Mouse (Mus musculus) neural tube, embryonic 14.5 days (tissue): ENCODE measurements at regions not wholly inside any gene's neighbourhood (a gene's known extent, or its start where the extent isn't known, plus 50 kb on each side); places are given as distances from the start of the nearest gene placed in this dataset.

Experiments used
- ATAC-seq: fragments of 200-750 bp; cut with Nextera tagmentation; 2 replicates; pipeline ENCODE4 v1.8.0; 2017; ENCODE audit warnings: low read depth, mild to moderate bottlenecking, moderate TSS enrichment, moderate library complexity
- H3K27ac ChIP-seq: fragments of 300-500 bp; sonication (generic); 2 replicates; pipeline ENCODE4 v1.5.1; 2014; ENCODE audit warnings: low read depth, mild to moderate bottlenecking, control low read depth, low read length, moderate library complexity, mixed read lengths
- H3K27me3 ChIP-seq: fragments of 300-500 bp; sonication (generic); 2 replicates; pipeline ENCODE4 v1.6.1; 2014; ENCODE audit warnings: low read length; ENCODE audit not compliant: control insufficient read depth, insufficient read depth
- H3K36me3 ChIP-seq: fragments of 300-500 bp; sonication (generic); 2 replicates; pipeline ENCODE4 v1.6.1; 2014; ENCODE audit warnings: low read length, mixed read lengths; ENCODE audit not compliant: control insufficient read depth, insufficient read depth
- H3K4me1 ChIP-seq: fragments of 300-500 bp; sonication (generic); 2 replicates; pipeline ENCODE4 v1.6.1; 2014; ENCODE audit warnings: low read length; ENCODE audit not compliant: control insufficient read depth, insufficient read depth
- H3K4me2 ChIP-seq: fragments of 300-500 bp; sonication (generic); 2 replicates; pipeline ENCODE4 v1.6.1; 2014; ENCODE audit warnings: mild to moderate bottlenecking, low read depth, low read length, control low read depth
- H3K4me3 ChIP-seq: fragments of 300-500 bp; sonication (generic); 2 replicates; pipeline ENCODE4 v1.5.1; 2014; ENCODE audit warnings: low read depth, low read length, control low read depth, mixed read lengths
- H3K9ac ChIP-seq: fragments of 300-500 bp; sonication (generic); replicated peaks from 2 replicates; pipeline ENCODE4 v1.6.1; 2014; ENCODE audit warnings: low read depth, mild to moderate bottlenecking, control low read depth, low read length, mixed read lengths
- H3K9me3 ChIP-seq: fragments of 300-500 bp; sonication (generic); 2 replicates; pipeline ENCODE4 v1.6.1; 2016; ENCODE audit warnings: low read length; ENCODE audit not compliant: control insufficient read depth
- WGBS: fragments of 180-500 bp; shearing (Covaris S2); extraction: QIAGEN DNeasy Blood & Tissue Kit; methylation state at CpG from one replicate; pipeline ENCODE4 v1.1.7; 2014; 5-methylcytosine and 5-hydroxymethylcytosine counted together

DNA sequence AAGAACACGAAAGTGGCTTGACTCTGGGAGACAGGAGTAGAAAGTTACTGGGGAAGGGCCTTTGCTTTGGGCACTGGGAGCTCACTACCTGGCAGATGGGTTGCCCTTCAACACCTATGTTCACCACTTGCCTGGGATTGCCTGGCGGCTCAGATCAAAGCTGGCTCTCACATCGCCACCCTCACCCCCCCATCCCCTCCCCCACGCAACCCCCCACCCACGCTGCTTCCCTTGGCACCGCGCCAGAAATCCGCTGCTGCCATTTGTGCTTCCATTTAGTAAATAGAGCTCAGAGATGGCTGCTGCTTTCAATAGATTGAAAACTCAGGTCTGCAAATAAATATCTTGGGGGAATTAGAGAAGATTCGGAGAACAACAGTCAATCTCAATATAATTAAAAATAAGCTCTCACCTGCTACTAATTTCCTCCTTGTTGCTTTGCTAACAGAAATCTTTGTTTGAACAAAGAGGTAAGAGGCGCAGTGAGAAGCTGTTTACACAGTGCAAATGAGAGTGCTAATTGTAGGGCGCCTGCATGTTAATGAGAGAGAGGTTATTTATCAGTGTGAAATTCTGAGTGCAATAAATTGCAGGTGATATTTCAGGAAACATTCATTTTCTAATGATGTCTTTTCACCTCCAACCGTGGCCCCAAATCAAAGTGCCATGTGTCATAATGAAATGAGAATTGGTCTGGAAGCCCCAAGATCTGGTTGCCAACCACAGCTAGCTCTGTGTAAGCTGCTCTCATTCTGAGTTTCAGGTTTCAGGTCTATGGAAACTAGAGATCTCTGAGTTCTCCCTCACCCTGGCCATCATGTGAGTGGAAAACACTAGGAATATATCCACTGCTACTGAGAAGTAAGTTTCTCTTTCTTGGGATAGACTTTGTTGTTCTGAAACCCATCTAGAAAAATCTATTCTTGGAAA, 198.3 kb upstream of the Nr4a3 start:
- Histone ChIP-seq H3K27ac (peak overlapping the region; percentile 63), H3K4me2 (no peak overlapping the region), H3K9me3 (no peaks in the 10 kb centered on the region), H3K36me3 (no peaks in the 10 kb centered on the region), H3K4me1 (peaks cover 5% of the 10 kb centered on the region; the same call in 1 of the 2 replicates), H3K27me3 (no peaks in the 10 kb centered on the region), H3K9ac (no peak overlapping the region), H3K4me3 (no peak overlapping the region)
- WGBS = 31% methylated on average over 12 of the region's 12 CpGs
- peak; percentile 71; the same call in 1 of the 2 replicates for ATAC-seq

- Histone ChIP-seq H3K27me3 (no peaks in the 10 kb centered on the region), H3K9me3 (no peaks in the 10 kb centered on the region), H3K27ac (no peak overlapping the region), H3K4me3 (no peak overlapping the region), H3K4me2 (no peak overlapping the region), H3K9ac (no peak overlapping the region), H3K36me3 (no peaks in the 10 kb centered on the region), H3K4me1 (no peaks in the 10 kb centered on the region)
- 5% methylated on average over 6 of the region's 6 CpGs for WGBS
- no peak for ATAC-seq
These were observed 183.8 kb upstream of the Nr4a3 start for GRCm38 (mm10) chr4:47861151-47861550.

- H3K36me3 ChIP-seq = no peaks in the 10 kb centered on the region
- no peaks in the 10 kb centered on the region for H3K4me1 ChIP-seq
- no peak overlapping the region for H3K4me2 ChIP-seq
- H3K4me3 ChIP-seq = no peak overlapping the region
- no peaks in the 10 kb centered on the region for H3K9me3 ChIP-seq
- H3K27ac ChIP-seq = peak overlapping the region; percentile 11
- H3K9ac ChIP-seq = no peak overlapping the region
- ATAC-seq = peak; percentile 70; the same call in 1 of the 2 replicates
- H3K27me3 ChIP-seq = no peaks in the 10 kb centered on the region
- WGBS = 44% methylated on average over 7 of the region's 7 CpGs
These were observed 174.8 kb upstream of the Nr4a3 start for GRCm38 (mm10) chr4:47870010-47870637.

GRCm38 (mm10) chr4:47870638-47871019, 174.3 kb upstream of the Nr4a3 start:
- WGBS = 4% methylated on average over 5 of the region's 5 CpGs
- Histone ChIP-seq H3K9me3 (no peaks in the 10 kb centered on the region), H3K4me1 (no peaks in the 10 kb centered on the region), H3K4me3 (no peak overlapping the region), H3K36me3 (no peaks in the 10 kb centered on the region), H3K9ac (no peak overlapping the region), H3K27me3 (no peaks in the 10 kb centered on the region), H3K4me2 (no peak overlapping the region), H3K27ac (0 out of 2 replicates have a peak overlapping the region, but pooled peaks have one; percentile 34)
- peak; percentile 88; the same call in 1 of the 2 replicates for ATAC-seq

DNA sequence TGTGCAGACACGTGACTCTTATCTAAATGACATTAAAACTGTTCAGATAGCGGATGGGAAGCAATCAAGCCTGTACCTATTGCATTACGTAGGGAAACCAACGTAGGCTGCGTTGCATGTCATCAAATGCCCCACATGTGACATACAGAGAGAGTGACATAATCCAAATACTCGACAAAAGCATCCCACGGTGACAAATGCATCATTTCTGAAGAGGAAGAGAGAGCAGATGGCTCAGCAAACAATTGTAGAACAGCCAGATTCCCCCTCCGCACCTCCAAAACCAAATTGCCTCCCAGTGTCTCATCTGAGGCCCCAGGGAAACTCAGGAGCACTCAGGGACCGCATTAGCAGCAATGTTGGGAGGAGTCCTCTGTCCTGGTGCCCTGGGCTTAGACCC, 163.4 kb upstream of the Nr4a3 start:
- 0 out of 2 replicates have a peak, but pooled peaks have one; percentile 58 for ATAC-seq
- 50% methylated on average over 9 of the region's 9 CpGs for WGBS
- no peak overlapping the region for H3K4me3 ChIP-seq
- no peak overlapping the region for H3K4me2 ChIP-seq
- H3K36me3 ChIP-seq = no peaks in the 10 kb centered on the region
- H3K27ac ChIP-seq = no peak overlapping the region; the same call in 1 of the 2 replicates
- peaks cover 7% of the 10 kb centered on the region; the same call in 1 of the 2 replicates for H3K4me1 ChIP-seq
- H3K27me3 ChIP-seq = no peaks in the 10 kb centered on the region
- no peaks in the 10 kb centered on the region for H3K9me3 ChIP-seq
- no peak overlapping the region for H3K9ac ChIP-seq

- no peaks in the 10 kb centered on the region for H3K9me3 ChIP-seq
- 64% methylated on average over 10 of the region's 10 CpGs for WGBS
- peaks cover 7% of the 10 kb centered on the region; the same call in 1 of the 2 replicates for H3K4me1 ChIP-seq
- no peak overlapping the region for H3K4me2 ChIP-seq
- no peaks in the 10 kb centered on the region for H3K36me3 ChIP-seq
- no peak overlapping the region for H3K9ac ChIP-seq
- no peak overlapping the region for H3K4me3 ChIP-seq
- no peaks in the 10 kb centered on the region for H3K27me3 ChIP-seq
- no peak overlapping the region; the same call in 1 of the 2 replicates for H3K27ac ChIP-seq
- ATAC-seq = no peak
These were observed 162.9 kb upstream of the Nr4a3 start for GRCm38 (mm10) chr4:47882076-47882475.

- peak; percentile 81 for ATAC-seq
- Histone ChIP-seq H3K9ac (no peak overlapping the region), H3K36me3 (no peaks in the 10 kb centered on the region), H3K4me3 (no peak overlapping the region), H3K27ac (no peak overlapping the region), H3K4me1 (no peaks in the 10 kb centered on the region), H3K9me3 (no peaks in the 10 kb centered on the region), H3K27me3 (no peaks in the 10 kb centered on the region), H3K4me2 (no peak overlapping the region)
- 21% methylated on average over 7 of the region's 7 CpGs for WGBS
These were observed 145.4 kb upstream of the Nr4a3 start for GRCm38 (mm10) chr4:47899579-47899978.

DNA sequence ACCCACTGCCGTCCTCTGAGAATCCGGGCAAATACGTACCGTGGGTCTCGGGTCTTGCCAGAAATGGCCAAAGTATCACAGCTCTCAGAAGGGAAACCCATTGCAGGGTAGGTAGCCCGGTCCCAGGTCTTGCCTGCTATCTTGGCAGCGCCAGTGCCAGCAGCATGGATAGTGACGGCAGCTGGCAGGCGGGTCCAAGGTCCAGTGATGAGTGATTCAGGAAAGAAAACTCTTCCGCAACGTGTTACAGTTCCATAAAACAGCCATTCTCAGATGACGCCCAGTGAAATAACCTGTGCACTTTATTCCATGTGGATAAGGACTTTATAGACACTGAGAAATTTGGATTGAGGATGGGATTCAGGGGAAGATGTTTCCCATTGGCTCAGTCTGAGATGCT, 142.2 kb upstream of the Nr4a3 start:
- Histone ChIP-seq H3K27ac (no peak overlapping the region), H3K4me1 (no peaks in the 10 kb centered on the region), H3K9me3 (no peaks in the 10 kb centered on the region; the same call in 1 of the 2 replicates), H3K4me2 (no peak overlapping the region), H3K27me3 (no peaks in the 10 kb centered on the region), H3K9ac (no peak overlapping the region), H3K36me3 (no peaks in the 10 kb centered on the region), H3K4me3 (no peak overlapping the region)
- 97% methylated on average over 12 of the region's 12 CpGs for WGBS
- ATAC-seq = no peak

- Histone ChIP-seq H3K4me1 (no peaks in the 10 kb centered on the region), H3K4me2 (no peak overlapping the region), H3K4me3 (no peak overlapping the region), H3K9ac (no peak overlapping the region), H3K9me3 (no peaks in the 10 kb centered on the region; the same call in 1 of the 2 replicates), H3K27me3 (no peaks in the 10 kb centered on the region), H3K27ac (no peak overlapping the region), H3K36me3 (no peaks in the 10 kb centered on the region)
- no peak for ATAC-seq
- WGBS = 91% methylated on average over 1 of the region's 1 CpGs
These were observed 132.7 kb upstream of the Nr4a3 start for GRCm38 (mm10) chr4:47912259-47912658.
